Mouse (Mus musculus): Measurements from ENCODE around the gene Zfp652. TPM values are rescaled to one million over a fixed set of nuclear protein-coding genes. Genes with fewer than 3 reads are reported as not detected.

Gene Zfp652
- polyA plus RNA-seq, 1 experiment: 30.1 TPM

GRCm38 (mm10) chr11:95785675-95786074 lies 73.2 kb downstream of the Zfp652 start:
- DNase-seq: no peak
- no peak overlapping the region for H3K27ac ChIP-seq (ENCODE audit: insufficient read depth, low read length)
- no peaks in the 10 kb centered on the region for H3K4me1 ChIP-seq (ENCODE audit: control insufficient read depth, insufficient read depth, low read length)
- H3K4me3 ChIP-seq (replicated peaks; ENCODE audit: insufficient read depth, low read depth, low read length): no peak overlapping the region
- peak; percentile 19; the same call in 1 of the 2 replicates for TF ChIP-seq CTCF (IDR thresholded peaks at IDR 0.05; ENCODE audit: borderline replicate concordance, insufficient read depth, low read depth, low read length)
- no peak for TF ChIP-seq POLR2A (IDR thresholded peaks at IDR 0.05; ENCODE audit: borderline replicate concordance, insufficient read depth, low read length)
- 96% methylated on average over 4 of the region's 4 CpGs for WGBS
- no peaks in the 10 kb centered on the region for H3K27me3 ChIP-seq (ENCODE audit: control insufficient read depth, insufficient read depth, low read length)

GRCm38 (mm10) chr11:95786511-95786910 lies 74.0 kb downstream of the Zfp652 start:
- Histone ChIP-seq H3K4me1 (ENCODE audit: control insufficient read depth, insufficient read depth, low read length) (no peaks in the 10 kb centered on the region), H3K4me3 (replicated peaks; ENCODE audit: insufficient read depth, low read depth, low read length) (no peak overlapping the region), H3K27me3 (ENCODE audit: control insufficient read depth, insufficient read depth, low read length) (no peaks in the 10 kb centered on the region), H3K27ac (ENCODE audit: insufficient read depth, low read length) (no peak overlapping the region)
- 71% methylated on average over 6 of the region's 6 CpGs for WGBS
- no peak for DNase-seq
- TF ChIP-seq POLR2A (IDR thresholded peaks at IDR 0.05; ENCODE audit: borderline replicate concordance, insufficient read depth, low read length) (no peak), CTCF (IDR thresholded peaks at IDR 0.05; ENCODE audit: borderline replicate concordance, insufficient read depth, low read depth, low read length) (no peak)

- H3K4me1 ChIP-seq (ENCODE audit: control insufficient read depth, insufficient read depth, low read length): peaks cover 2% of the 10 kb centered on the region
- no peaks in the 10 kb centered on the region for H3K27me3 ChIP-seq (ENCODE audit: control insufficient read depth, insufficient read depth, low read length)
- H3K4me3 ChIP-seq (replicated peaks; ENCODE audit: insufficient read depth, low read depth, low read length): no peak overlapping the region
- no peak for DNase-seq
- no peak overlapping the region for H3K27ac ChIP-seq (ENCODE audit: insufficient read depth, low read length)
- no peak for TF ChIP-seq POLR2A (IDR thresholded peaks at IDR 0.05; ENCODE audit: borderline replicate concordance, insufficient read depth, low read length)
- no peak for TF ChIP-seq CTCF (IDR thresholded peaks at IDR 0.05; ENCODE audit: borderline replicate concordance, insufficient read depth, low read depth, low read length)
- 90% methylated on average over 8 of the region's 8 CpGs for WGBS
Measured at GRCm38 (mm10) chr11:95789451-95789891, 77.0 kb downstream of the Zfp652 start.

- WGBS: 22% methylated on average over 13 of the region's 13 CpGs
- Histone ChIP-seq H3K27me3 (ENCODE audit: control insufficient read depth, insufficient read depth, low read length) (no peaks in the 10 kb centered on the region), H3K4me1 (ENCODE audit: control insufficient read depth, insufficient read depth, low read length) (peaks cover 2% of the 10 kb centered on the region), H3K27ac (ENCODE audit: insufficient read depth, low read length) (no peak overlapping the region), H3K4me3 (replicated peaks; ENCODE audit: insufficient read depth, low read depth, low read length) (no peak overlapping the region)
- DNase-seq: peak; percentile 49 to 64
- TF ChIP-seq POLR2A (IDR thresholded peaks at IDR 0.05; ENCODE audit: borderline replicate concordance, insufficient read depth, low read length): no peak
- TF ChIP-seq CTCF (IDR thresholded peaks at IDR 0.05; ENCODE audit: borderline replicate concordance, insufficient read depth, low read depth, low read length): no peak
Measured at GRCm38 (mm10) chr11:95791787-95792186, 79.3 kb downstream of the Zfp652 start.

- no peak for DNase-seq
- H3K27me3 ChIP-seq (ENCODE audit: control insufficient read depth, insufficient read depth, low read length): no peaks in the 10 kb centered on the region
- H3K4me3 ChIP-seq (replicated peaks; ENCODE audit: insufficient read depth, low read depth, low read length): no peak overlapping the region
- TF ChIP-seq CTCF (IDR thresholded peaks at IDR 0.05; ENCODE audit: borderline replicate concordance, insufficient read depth, low read depth, low read length) (no peak), POLR2A (IDR thresholded peaks at IDR 0.05; ENCODE audit: borderline replicate concordance, insufficient read depth, low read length) (no peak)
- no peak overlapping the region for H3K27ac ChIP-seq (ENCODE audit: insufficient read depth, low read length)
- WGBS: 94% methylated on average over 8 of the region's 8 CpGs
- peaks cover 2% of the 10 kb centered on the region for H3K4me1 ChIP-seq (ENCODE audit: control insufficient read depth, insufficient read depth, low read length)
Measured at GRCm38 (mm10) chr11:95792950-95793509, 80.6 kb downstream of the Zfp652 start.

- Histone ChIP-seq H3K27ac (ENCODE audit: insufficient read depth, low read length) (no peak overlapping the region), H3K27me3 (ENCODE audit: control insufficient read depth, insufficient read depth, low read length) (no peaks in the 10 kb centered on the region), H3K4me1 (ENCODE audit: control insufficient read depth, insufficient read depth, low read length) (peaks cover 2% of the 10 kb centered on the region), H3K4me3 (replicated peaks; ENCODE audit: insufficient read depth, low read depth, low read length) (no peak overlapping the region)
- TF ChIP-seq POLR2A (IDR thresholded peaks at IDR 0.05; ENCODE audit: borderline replicate concordance, insufficient read depth, low read length) (no peak), CTCF (IDR thresholded peaks at IDR 0.05; ENCODE audit: borderline replicate concordance, insufficient read depth, low read depth, low read length) (no peak)
- WGBS: 68% methylated on average over 5 of the region's 5 CpGs
- no peak for DNase-seq
Measured at GRCm38 (mm10) chr11:95794201-95794600, 81.7 kb downstream of the Zfp652 start.

- TF ChIP-seq POLR2A (IDR thresholded peaks at IDR 0.05; ENCODE audit: borderline replicate concordance, insufficient read depth, low read length) (no peak), CTCF (IDR thresholded peaks at IDR 0.05; ENCODE audit: borderline replicate concordance, insufficient read depth, low read depth, low read length) (no peak)
- no peaks in the 10 kb centered on the region for H3K27me3 ChIP-seq (ENCODE audit: control insufficient read depth, insufficient read depth, low read length)
- H3K4me3 ChIP-seq (replicated peaks; ENCODE audit: insufficient read depth, low read depth, low read length): no peak overlapping the region
- no peak for DNase-seq
- H3K4me1 ChIP-seq (ENCODE audit: control insufficient read depth, insufficient read depth, low read length): peaks cover 2% of the 10 kb centered on the region
- no peak overlapping the region for H3K27ac ChIP-seq (ENCODE audit: insufficient read depth, low read length)
- 75% methylated on average over 5 of the region's 5 CpGs for WGBS
Measured at GRCm38 (mm10) chr11:95795582-95795981, 83.1 kb downstream of the Zfp652 start.

- WGBS: 80% methylated on average over 5 of the region's 5 CpGs
- Histone ChIP-seq H3K27ac (ENCODE audit: insufficient read depth, low read length) (no peak overlapping the region), H3K4me3 (replicated peaks; ENCODE audit: insufficient read depth, low read depth, low read length) (no peak overlapping the region), H3K4me1 (ENCODE audit: control insufficient read depth, insufficient read depth, low read length) (no peaks in the 10 kb centered on the region; the same call in 1 of the 2 replicates), H3K27me3 (ENCODE audit: control insufficient read depth, insufficient read depth, low read length) (no peaks in the 10 kb centered on the region)
- TF ChIP-seq CTCF (IDR thresholded peaks at IDR 0.05; ENCODE audit: borderline replicate concordance, insufficient read depth, low read depth, low read length) (no peak), POLR2A (IDR thresholded peaks at IDR 0.05; ENCODE audit: borderline replicate concordance, insufficient read depth, low read length) (no peak)
- no peak for DNase-seq
Measured at GRCm38 (mm10) chr11:95805010-95805409, 92.5 kb downstream of the Zfp652 start.
